Mouse (Mus musculus) kidney, adult 9 months (tissue): ENCODE measurements around the gene Hibadh.
A peak's percentile ranks its signal among the peaks of the same experiment; 100 is the strongest.
"Not testable (repeated sequence)": the region's sequence is repeated elsewhere in the genome, so short reads cannot be mapped to it uniquely, and the experiment has no call there.

Experiments
- DNase-seq: peaks from one replicate; pipeline ENCODE4 v3.0.0; 2022

Hibadh gene

GRCm38 (mm10) chr6:52640224-52640712 lies at the start of gene Hibadh:
Hibadh (minus strand) TSS chr6:52640389.
- DNase-seq, result peak; percentile 99

DNA sequence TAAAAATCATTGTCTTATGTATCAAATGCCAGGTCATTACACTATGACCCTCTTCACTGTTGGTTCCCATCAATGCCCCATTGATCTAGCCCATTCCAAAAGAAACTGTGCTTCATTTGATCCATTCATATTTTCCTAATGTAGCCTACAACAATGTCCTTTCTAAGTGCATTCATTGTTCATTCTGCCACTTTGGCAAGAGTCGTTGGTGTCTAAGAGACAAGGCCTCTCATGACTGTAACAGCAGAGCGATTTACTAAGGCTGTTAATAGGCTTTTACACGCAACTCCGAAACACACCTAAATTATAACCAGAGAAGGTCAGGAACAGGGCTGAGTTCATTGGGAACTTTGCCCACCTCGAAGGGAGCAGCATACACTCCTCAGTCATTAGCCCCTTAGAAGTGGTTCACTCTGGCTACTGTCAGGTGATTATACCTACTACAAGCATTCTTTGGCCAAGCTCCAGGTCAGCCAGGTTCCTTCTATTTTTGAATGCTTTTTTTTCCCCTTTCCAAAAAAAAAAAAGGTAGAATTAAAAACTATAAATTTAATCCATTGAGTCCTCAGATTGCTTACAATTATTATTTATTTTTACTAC lies 46.8 kb upstream of the Hibadh start:
- peak; percentile 68 for DNase-seq

DNA sequence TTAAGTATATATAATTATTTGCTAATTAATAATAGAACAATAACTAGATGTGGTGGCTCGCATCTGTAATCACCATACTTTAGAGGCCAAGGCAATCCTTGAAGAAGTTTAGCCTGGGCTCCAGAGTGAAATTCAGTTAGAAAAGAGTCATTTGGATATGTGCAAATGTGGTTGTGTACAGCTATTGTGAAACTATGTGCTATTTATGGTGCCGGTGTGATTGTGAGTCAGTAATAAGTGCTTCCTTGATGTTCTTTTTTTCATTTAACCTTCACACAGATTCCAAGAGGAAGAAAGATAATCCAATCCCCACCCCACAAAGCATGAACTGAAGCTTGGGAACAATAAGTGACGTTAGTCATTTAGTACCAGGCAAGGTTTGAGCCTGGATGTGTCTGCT lies 42.4 kb upstream of the Hibadh start:
- no peak for DNase-seq

DNA sequence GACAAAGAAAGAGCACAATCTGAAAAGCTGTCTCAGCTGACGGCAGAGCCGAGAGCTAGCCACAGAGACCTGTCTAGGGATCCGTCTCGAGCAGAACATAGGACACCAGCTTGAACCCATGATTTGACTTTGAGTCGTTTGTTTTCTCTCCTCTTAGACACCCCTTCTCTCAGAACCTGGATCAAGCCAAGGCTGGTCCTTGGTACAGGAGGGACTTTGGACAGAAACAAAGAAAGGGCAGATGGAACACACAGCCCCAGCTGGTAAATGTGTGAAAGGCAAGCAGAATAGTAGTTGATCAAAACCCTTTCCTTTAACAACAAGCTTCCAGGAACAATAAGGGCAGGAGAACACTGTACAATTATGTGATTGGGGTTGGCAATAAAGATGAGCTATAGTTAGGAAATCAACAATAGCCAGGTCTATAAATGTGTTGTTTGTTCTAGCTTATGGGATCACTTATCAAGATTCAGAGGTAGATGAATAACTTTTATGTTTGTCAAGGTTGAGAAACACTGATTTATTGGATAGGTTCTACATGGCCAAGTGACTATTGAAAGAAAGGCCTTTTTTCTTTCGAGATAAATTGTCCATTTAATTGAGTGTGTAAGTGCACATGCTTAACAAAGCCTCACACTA lies 41.8 kb upstream of the Hibadh start:
- DNase-seq, result peak; percentile 77

- DNase-seq, result peak; percentile 55
Measured at GRCm38 (mm10) chr6:52680458-52681032, 40.4 kb upstream of the Hibadh start.

DNA sequence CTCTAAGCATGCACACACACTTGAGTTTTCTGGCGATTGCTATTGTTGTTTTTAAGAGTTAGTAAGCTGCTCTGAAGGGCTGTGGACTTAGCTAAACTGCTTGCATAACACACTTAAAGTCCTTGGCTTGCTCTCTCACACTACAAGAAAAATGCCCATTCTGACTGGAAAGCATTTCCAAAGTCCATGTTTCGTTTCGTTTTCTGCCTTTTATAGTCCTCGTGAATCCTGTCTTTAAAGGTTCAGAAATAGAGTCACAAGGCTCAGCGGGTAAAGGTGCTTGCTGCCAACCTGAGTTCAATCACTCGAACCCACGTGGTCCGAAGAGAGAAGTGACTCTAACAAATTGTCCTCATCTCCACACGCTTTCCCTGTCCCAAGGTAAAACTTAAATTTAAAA lies 39.4 kb upstream of the Hibadh start:
- DNase-seq, result peak; percentile 92

- not testable (repeated sequence) for DNase-seq
Measured at GRCm38 (mm10) chr6:52677534-52677933, 37.3 kb upstream of the Hibadh start.

DNA sequence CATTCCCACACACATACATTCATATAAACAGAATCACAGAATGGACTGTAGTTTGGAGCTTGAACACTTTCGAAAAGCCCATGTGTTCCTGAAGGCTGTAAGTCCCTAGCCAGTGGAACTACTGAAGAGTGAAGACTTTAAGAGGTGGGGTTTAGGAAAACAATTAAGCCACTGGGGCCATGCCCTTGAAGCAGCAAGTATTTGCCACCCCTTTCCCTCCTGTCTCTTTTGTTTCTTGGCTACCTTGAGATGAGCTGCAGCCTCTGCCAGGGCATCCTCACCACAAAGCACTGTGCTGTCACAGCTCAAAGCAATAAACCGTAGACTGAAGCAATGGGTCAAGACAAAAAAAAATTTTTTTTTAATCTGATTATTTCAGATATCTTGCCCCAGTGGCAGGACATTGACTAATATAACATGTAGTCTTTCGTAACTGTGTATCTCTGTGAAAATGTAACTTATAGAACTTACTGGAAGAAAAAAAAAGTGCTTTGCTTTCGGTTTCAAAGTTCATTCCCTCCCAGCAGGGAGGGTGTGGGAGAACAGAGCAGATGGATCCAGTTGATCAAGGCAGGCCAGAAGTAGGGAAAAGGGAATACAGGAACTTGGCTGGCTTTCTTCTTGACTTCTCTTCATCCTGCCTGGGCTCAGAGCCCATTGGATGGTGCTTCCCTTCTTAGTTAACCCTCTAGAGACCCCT lies 35.2 kb upstream of the Hibadh start:
- peak; percentile 78 for DNase-seq

GRCm38 (mm10) chr6:52674541-52674940 lies 34.4 kb upstream of the Hibadh start:
- peak; percentile 66 for DNase-seq

DNA sequence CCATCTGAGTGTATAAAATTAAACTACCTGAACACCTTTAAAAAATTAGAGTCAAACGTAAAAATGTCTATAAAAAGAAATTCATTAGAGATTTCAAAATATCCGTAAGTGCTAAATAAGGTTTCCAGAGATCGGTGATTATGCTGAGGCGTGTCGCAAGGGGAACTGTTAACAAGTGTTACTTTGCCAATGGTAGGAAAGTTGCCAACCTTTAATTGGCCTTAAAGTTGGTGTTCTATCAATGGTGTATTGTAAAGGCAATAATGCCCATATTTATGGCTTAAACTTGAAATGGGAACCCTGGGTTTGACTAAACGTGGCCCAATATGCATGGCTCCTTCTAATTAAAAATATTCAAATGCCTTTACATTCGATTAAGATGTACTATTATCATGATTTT lies 33.5 kb upstream of the Hibadh start:
- DNase-seq, result no peak

DNA sequence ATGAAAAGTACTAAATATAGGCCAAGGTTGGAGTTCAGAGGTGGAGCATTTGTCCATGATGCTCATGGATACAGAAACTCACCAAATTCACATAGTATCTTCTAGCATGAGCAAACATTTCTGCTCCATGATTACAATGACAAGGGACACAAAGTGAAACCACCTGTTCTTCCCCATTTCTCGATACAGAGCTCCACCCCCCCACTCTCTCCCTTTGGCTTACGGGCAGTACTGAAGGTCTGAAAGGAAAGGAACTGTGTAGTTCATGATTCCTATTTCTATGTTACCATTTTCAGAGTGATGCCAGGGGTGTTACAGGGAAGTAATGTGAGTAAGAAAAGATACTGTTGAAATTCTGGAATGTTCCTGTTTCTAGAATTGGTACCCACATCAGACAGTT lies 32.4 kb upstream of the Hibadh start:
- no peak for DNase-seq

DNA sequence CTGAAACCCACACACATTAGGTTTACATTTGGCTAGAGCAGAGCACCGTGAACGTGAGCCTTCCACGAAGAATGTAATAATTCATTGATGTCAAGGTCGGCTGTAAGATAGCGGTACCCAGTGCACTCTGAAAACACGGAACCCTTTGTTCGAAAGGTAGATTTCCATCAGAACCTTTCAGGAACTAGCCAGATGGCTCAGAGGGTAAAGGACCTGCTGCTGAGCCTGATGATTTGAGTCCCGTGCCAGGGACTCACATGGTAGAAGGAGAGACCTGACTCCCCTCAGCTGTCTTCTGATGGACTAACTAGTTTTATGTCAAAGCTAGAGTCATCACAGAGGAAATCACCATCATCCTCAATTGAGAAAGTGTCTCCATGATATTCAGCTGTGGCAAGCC lies 31.6 kb upstream of the Hibadh start:
- no peak for DNase-seq

DNA sequence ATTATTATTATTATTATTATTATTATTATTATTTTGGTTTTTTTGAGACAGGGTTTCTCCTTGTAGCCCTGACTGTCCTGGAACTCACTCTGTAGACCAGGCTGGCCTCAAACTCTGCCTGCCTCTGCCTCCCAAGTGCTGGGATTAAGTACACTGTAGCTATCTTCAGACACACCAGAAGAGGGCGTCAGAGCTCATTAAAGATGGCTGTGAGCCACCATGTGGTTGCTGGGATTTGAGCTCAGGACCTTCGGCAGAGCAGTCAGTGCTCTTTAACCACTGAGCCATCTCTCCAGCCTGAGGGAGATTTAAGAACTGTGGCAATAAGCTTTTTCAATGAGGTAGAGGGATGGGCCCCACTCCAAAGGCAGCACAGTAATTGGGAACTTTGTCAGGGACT lies 29.7 kb upstream of the Hibadh start:
- not testable (repeated sequence) for DNase-seq

- DNase-seq, result peak; percentile 70
Measured at GRCm38 (mm10) chr6:52667641-52668040, 27.5 kb upstream of the Hibadh start.

DNA sequence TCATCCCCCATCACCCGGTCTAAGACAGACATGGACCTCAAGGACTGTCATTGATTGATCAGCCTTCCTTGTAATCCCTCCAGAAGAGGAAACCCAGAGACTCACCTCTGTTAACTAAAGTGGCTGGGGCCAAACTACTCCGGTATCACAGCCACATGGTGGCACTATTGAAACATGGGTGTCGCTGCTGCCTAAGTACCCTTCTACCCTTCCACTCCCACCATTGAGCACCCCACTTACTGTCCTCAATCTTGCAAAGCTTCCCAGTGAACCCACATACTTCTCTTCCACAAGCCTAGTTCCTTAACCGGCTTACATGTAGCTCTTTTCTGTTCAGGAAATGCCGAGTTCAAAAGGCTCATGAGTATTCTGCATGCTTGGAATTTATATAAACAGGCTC lies 22.8 kb upstream of the Hibadh start:
- DNase-seq, result peak; percentile 54

DNA sequence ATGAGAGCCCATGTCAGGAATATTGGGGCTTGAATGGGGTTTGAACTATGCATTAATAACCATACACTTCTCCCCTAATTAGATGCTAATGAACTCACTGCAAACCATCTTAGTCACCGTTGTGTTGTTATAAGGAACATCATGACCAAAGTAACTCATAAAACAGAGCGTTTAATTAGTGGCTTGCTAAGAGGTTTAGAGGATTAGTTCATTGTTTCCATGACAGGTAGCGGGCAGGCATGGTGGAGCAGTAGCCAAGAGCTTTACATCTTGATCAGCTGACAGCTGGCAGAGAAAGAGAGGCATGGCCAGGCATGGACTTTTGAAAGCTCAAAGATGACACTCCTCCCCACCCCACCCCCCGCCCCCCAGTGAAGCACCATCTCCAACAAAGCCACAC lies 15.1 kb upstream of the Hibadh start:
- no peak for DNase-seq

- no peak for DNase-seq
Measured at GRCm38 (mm10) chr6:52648806-52649205, 8.6 kb upstream of the Hibadh start.

GRCm38 (mm10) chr6:52648031-52648430 lies 7.8 kb upstream of the Hibadh start:
- DNase-seq, result no peak

GRCm38 (mm10) chr6:52645926-52646325 lies 5.7 kb upstream of the Hibadh start:
- no peak for DNase-seq

DNA sequence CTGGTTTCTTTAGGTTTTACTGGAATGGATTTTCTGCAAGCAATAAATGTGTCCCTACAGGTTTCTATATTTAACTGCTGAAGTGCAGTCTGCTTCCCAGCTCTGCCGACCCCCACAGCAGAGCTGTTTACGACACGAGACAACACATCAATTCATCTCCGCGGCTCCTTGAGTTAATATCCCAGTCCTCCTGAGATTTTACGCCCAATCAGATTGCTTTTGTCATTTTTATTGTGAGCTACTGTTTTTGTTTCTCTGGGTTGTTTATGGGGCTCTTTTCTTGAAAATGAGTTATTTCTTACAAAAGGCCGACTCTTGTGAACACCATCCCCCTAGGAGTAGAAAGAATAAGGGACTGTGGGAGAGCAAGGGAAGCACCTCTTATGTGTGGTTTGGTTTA lies 2.0 kb upstream of the Hibadh start:
- no peak for DNase-seq

GRCm38 (mm10) chr6:52641076-52641475 lies 887 bp upstream of the Hibadh start:
- no peak for DNase-seq

DNA sequence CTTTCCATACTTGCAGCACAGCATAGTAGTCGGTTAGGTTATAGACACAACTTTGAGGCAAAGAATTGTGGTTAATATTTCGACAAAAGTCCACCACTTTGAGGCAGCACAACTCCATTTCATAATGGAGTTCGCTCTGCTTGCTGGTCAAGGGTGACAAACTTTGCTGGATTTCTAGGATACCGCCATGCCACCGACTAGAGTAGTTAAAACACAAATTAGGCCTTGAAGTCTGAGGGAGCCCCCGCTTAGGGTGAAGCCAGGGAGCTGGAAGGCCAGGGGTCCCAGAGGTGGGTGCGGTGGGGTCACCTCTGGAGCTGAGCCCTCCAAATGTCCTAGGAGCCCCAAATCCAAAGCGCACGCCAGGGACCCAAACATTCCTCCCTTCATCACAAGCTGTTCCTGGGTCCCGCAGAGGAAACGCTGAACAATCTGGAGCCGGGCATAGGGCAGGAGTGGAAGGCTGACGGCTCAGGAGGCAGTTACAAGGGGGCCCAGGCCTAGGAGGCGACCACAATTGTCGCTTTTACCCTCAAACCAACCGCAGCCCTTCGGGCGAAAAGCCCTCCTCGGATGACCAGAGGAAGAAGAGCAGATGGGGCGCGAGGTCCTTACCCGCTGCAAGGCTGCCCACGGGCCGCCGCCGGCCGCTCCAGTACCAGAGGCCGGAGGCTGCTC lies 504 bp downstream of the Hibadh start:
- peak; percentile 69 for DNase-seq
